Mouse (Mus musculus) lung, postnatal 0 days (tissue): ENCODE data around the gene Vegfb. TPM values are rescaled to one million over a fixed set of nuclear protein-coding genes. Genes with fewer than 3 reads are reported as not detected.

ENCODE experiments used
- ATAC-seq: fragments of 200-750 bp; cut with Nextera tagmentation; 2 replicates; pipeline ENCODE4 v1.8.0; 2017; ENCODE audit warnings: moderate library complexity
- DNase-seq: peaks from one replicate; pipeline ENCODE4 v3.0.0-alpha.2; 2016; ENCODE audit warnings: low spot score
- H3K27ac ChIP-seq: fragments of 300-500 bp; sonication (generic); 2 replicates; pipeline ENCODE4 v1.5.1; 2014; ENCODE audit warnings: antibody characterized with exemption, mild to moderate bottlenecking, low read length, mixed read lengths
- H3K27me3 ChIP-seq: fragments of 300-500 bp; sonication (generic); replicated peaks from 2 replicates; pipeline ENCODE4 v1.6.1; 2014; ENCODE audit warnings: low read length, mixed read lengths; ENCODE audit not compliant: insufficient read depth
- H3K36me3 ChIP-seq: fragments of 300-500 bp; sonication (generic); 2 replicates; pipeline ENCODE4 v1.6.1; 2014; ENCODE audit warnings: low read length, mixed read lengths; ENCODE audit not compliant: insufficient read depth
- H3K4me1 ChIP-seq: fragments of 300-500 bp; sonication (generic); 2 replicates; pipeline ENCODE4 v1.6.1; 2014; ENCODE audit warnings: antibody characterized with exemption, low read depth, low read length, mixed read lengths; ENCODE audit not compliant: insufficient read depth
- H3K4me2 ChIP-seq: fragments of 300-500 bp; sonication (generic); replicated peaks from 2 replicates; pipeline ENCODE4 v1.6.1; 2014; ENCODE audit warnings: low read depth, mild to moderate bottlenecking, low read length, moderate library complexity, mixed read lengths
- H3K4me3 ChIP-seq: fragments of 300-500 bp; sonication (generic); 2 replicates; pipeline ENCODE4 v1.5.1; 2014; ENCODE audit warnings: low read depth, low read length
- H3K9ac ChIP-seq: fragments of 300-500 bp; sonication (generic); replicated peaks from 2 replicates; pipeline ENCODE4 v1.6.1; 2014; ENCODE audit warnings: low read depth, mild to moderate bottlenecking
- H3K9me3 ChIP-seq: fragments of 300-500 bp; sonication (generic); 2 replicates; pipeline ENCODE4 v1.6.1; 2016; ENCODE audit warnings: low read length, mixed read lengths
- CTCF ChIP-seq: IDR thresholded peaks from 2 replicates; pipeline ENCODE4 v1.5.1; 2016; ENCODE audit warnings: antibody characterized with exemption, mild to moderate bottlenecking
- EP300 ChIP-seq: IDR thresholded peaks from 2 replicates; pipeline ENCODE4 v1.6.1; 2016; ENCODE audit warnings: antibody characterized with exemption, mild to moderate bottlenecking, control low read depth
- WGBS: fragments of 180-500 bp; shearing (Covaris S2); extraction: QIAGEN DNeasy Blood & Tissue Kit; methylation state at CpG from one replicate; pipeline ENCODE4 v1.1.7; 2014; 5-methylcytosine and 5-hydroxymethylcytosine counted together
- polyA plus RNA-seq: library from polyadenylated mRNA; unstranded; fragments of >200 nt; fragmentation: Nextera tagmentation; extraction: Ambion mirVana; gene quantifications from 2 replicates; pipeline ENCODE4 v1.2.1, GENCODE M21; 2015

The Vegfb gene
- polyA plus RNA-seq, 1 experiment from 2014 or later, result 27.1 TPM

DNA sequence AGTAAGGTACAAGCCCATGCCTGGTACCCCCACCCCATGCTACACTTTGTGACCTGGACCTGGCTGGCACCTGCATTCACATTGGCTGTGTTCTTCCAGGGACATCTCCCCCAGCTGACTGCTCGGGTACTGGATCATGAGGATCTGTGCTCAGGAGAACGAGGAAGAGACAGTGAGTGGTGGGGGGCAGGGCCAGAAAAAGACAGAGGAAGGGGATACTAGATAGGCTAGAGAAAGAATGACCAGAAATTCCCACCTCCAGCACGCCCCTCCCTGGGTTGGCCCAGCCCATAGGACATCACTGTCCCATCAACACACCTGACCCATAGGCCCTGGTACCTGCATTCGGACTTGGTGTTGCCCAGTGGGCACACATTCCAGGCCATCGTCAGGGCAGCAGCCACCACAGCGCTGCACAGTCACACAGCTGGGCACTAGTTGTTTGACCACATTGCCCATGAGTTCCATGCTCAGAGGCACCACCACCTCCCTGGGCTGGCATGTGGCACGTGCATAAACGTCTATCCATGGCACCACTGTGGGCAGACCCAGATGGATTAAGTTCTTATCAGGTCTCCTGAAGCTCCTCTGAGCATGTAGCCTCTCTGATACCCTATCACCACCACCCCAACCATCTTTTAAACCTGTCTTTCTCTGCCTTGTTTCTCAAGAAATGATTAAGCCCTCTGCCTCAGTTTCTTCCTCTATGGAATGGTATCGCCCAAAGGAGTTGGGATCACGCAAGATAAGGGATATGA is 1.3 kb downstream of the Vegfb start:
- Histone ChIP-seq H3K36me3 (no peaks in the 10 kb centered on the region), H3K4me3 (no peak overlapping the region), H3K4me1 (peaks cover 1% of the 10 kb centered on the region), H3K27ac (no peak overlapping the region), H3K9me3 (no peaks in the 10 kb centered on the region), H3K27me3 (no peaks in the 10 kb centered on the region), H3K4me2 (peak overlapping the region; percentile 98; the same call in 1 of the 2 replicates), H3K9ac (no peak overlapping the region)
- 77% methylated on average over 10 of the region's 10 CpGs for WGBS
- ATAC-seq (no peak), DNase-seq (no peak)
- no peak for TF ChIP-seq CTCF
- TF ChIP-seq EP300, result no peak

DNA sequence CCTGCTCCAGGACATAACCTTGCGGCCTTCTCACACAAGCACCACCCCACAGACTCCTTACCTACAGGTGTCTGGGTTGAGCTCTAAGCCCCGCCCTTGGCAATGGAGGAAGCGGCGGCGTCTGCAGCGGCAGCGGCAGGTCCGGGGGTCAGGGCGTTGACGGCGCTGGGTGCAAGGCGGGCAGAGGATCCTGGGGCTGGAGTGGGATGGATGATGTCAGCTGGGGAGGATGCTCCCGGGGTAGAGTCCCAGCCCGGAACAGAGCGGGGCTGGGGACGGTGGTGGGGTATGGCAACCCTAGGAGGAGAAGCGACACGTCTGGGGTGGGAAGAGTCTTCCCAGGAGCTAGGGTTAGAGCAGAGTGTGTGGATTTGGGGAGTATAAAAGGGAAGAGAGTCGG is 2.2 kb downstream of the Vegfb start:
- Histone ChIP-seq H3K4me2 (no peak overlapping the region), H3K9ac (no peak overlapping the region), H3K27ac (no peak overlapping the region), H3K9me3 (no peaks in the 10 kb centered on the region), H3K4me3 (no peak overlapping the region), H3K4me1 (peaks cover 5% of the 10 kb centered on the region), H3K27me3 (no peaks in the 10 kb centered on the region), H3K36me3 (no peaks in the 10 kb centered on the region)
- DNase-seq (no peak), ATAC-seq (no peak)
- 87% methylated on average over 19 of the region's 19 CpGs for WGBS
- no peak for TF ChIP-seq CTCF
- no peak for TF ChIP-seq EP300

DNA sequence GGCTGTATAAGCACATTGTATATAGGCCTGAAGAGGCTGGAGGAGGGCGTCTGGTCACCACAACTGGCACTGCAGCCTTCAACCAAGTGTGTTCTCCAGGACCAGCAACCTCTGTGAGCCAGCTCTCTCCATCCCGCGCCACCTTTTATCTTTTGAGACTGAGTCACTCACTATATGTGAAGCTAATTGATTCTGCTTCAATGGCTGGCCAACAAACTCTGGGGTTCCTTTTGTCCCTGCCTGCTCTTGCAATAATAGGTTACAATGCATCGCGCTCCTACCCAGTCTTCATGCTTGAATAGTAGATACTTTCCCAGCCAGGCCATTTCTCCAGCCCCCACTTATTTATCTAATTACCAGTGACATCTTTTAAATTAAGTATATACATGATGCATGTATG is 3.8 kb downstream of the Vegfb start:
- 92% methylated on average over 5 of the region's 5 CpGs for WGBS
- Histone ChIP-seq H3K9ac (no peak overlapping the region), H3K4me3 (no peak overlapping the region), H3K27ac (no peak overlapping the region), H3K36me3 (no peaks in the 10 kb centered on the region), H3K4me1 (peaks cover 5% of the 10 kb centered on the region), H3K4me2 (no peak overlapping the region), H3K9me3 (no peaks in the 10 kb centered on the region), H3K27me3 (no peaks in the 10 kb centered on the region)
- ATAC-seq (no peak), DNase-seq (no peak)
- TF ChIP-seq EP300 (no peak), CTCF (no peak)

DNA sequence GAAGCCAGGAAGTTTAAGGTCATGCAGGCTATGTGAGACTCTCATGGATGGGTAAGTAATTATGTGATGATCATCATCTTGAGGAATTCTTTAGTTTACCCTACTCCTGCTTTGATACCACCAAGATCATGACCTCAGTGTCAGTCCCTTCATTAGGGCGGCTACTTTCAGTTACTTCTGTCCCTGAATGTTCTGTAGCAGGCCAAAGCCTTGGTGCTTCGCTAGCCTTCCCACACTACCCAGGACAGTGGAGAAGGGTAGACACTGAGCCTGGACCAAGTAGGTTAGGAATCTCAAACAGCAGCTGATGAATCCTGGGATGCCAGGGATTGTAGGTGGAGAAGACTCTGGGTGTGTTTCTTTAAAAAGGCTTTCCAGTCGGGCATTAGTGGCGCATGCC is 6.0 kb downstream of the Vegfb start:
- TF ChIP-seq CTCF (no peak), EP300 (no peak)
- WGBS, result 89% methylated on average over 4 of the region's 4 CpGs
- ATAC-seq, result no peak
- H3K9me3 ChIP-seq, result no peaks in the 10 kb centered on the region
- no peak overlapping the region for H3K4me3 ChIP-seq
- H3K27me3 ChIP-seq, result no peaks in the 10 kb centered on the region
- no peaks in the 10 kb centered on the region for H3K36me3 ChIP-seq
- no peak for DNase-seq
- 0 out of 2 replicates have a peak overlapping the region, but pooled peaks have one; percentile 90 for H3K27ac ChIP-seq
- no peak overlapping the region; the same call in 1 of the 2 replicates for H3K4me2 ChIP-seq
- no peak overlapping the region for H3K9ac ChIP-seq
- H3K4me1 ChIP-seq, result peaks cover 8% of the 10 kb centered on the region

DNA sequence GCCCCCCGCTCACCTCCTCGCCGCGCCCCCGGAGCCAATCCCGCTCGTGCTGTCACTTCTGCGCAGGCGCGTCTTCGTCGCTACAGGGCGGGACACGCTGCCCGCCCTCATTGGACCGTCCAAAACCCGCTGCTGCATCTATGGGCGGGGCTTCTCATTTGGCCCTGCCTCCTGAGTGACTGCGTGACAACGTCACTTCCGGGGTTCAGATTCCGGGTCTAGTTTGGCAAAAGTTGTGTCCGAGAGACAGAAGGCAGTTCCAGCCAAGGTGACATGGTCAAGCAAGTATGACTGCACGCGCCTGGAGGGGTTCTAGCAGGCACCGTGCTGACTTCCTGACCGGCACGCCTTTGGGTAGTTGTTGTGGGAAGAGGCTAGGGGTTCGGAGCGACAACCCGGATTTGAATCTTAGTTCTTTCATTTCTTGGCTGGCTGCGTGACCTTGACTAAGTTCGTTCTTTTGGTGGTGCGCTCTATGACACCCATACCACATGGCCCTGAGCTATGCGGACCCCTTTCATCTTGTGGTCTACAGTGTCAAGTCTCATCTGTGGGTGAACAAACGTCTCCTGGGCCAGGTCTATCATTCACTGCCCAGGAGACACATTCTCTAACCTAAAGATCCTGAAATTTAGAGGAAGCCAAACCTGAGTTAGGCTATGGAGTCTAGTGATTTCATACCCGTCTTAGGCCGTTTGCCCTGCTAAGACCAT is 6.9 kb downstream of the Vegfb start, which contains the start of gene Fkbp2:
Gene Fkbp2 (minus strand): TSS at position 121 of the 713 bp plus-strand sequence.
- WGBS, result under 1% methylated on average over 36 of the region's 38 CpGs
- TF ChIP-seq CTCF (no peak), EP300 (no peak)
- no peaks in the 10 kb centered on the region for H3K36me3 ChIP-seq

DNA sequence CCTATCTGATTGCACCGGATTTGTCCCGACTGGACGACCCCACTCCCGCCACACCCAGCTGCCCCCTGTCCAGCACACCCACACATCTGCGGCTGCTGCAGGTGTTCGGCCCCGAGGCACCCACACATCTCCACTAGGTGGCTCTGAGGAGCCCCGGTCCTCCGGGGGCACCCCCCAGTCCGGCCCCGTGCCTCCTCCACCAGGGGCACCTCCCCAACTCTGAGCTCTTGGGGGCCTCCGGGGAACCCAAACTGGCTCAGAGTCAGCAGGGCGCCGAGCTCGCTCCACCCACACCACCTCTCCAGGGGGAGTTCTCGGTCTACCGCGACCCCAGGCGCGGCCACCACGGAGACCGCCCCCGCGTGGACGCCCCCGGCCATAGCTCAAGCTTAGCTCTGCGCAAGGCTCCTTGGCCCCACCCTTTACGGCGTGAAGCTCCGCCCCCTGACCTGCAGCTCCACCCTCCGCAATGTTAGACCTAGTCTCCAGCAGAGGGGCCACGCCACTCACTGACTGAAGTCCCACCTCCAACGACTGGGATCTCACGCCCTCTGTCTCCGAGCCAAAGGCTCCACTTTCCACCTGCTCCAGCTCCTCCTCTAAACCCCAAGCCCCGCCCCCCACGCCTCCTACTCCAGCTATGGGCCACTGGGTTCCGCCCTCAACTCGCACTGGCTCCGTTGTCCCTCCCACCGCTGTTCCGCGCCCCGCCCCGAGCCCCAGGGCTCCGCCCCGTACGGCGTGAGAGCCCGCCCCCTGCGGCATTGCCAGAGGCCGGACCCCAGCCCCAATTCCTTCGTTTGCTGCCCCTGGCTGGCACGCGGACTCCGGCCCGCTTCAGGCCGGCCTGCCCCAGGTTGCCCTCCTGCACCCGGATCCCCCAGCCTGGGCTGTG is 7.7 kb downstream of the Vegfb start:
- H3K27ac ChIP-seq, result peak overlapping the region; percentile 90

More for the DNA sequence above, 6.9 kb downstream of the Vegfb start, which contains the start of gene Fkbp2:
- no peaks in the 10 kb centered on the region for H3K27me3 ChIP-seq
- peak within 1 kb of the TSS; percentile 53 for H3K4me3 ChIP-seq
- peak within 1 kb of the TSS; percentile 60 for H3K9ac ChIP-seq
- H3K4me2 ChIP-seq, result peak within 1 kb of the TSS; percentile 75
- ATAC-seq (peak; percentile 88), DNase-seq (peak; percentile 99)
- peak within 1 kb of the TSS; percentile 90 for H3K27ac ChIP-seq
- peaks cover 16% of the 10 kb centered on the region for H3K4me1 ChIP-seq
- H3K9me3 ChIP-seq, result no peaks in the 10 kb centered on the region

More for the DNA sequence above, 7.7 kb downstream of the Vegfb start:
- no peaks in the 10 kb centered on the region for H3K9me3 ChIP-seq
- peak; percentile 100 for DNase-seq
- under 1% methylated on average over 55 of the region's 59 CpGs for WGBS
- peak overlapping the region; percentile 53 for H3K4me3 ChIP-seq
- H3K27me3 ChIP-seq, result no peaks in the 10 kb centered on the region
- peaks cover 16% of the 10 kb centered on the region for H3K4me1 ChIP-seq
- TF ChIP-seq CTCF (peak; percentile 77), EP300 (no peak)
- H3K4me2 ChIP-seq, result peak overlapping the region; percentile 75
- H3K36me3 ChIP-seq, result no peaks in the 10 kb centered on the region
- peak overlapping the region; percentile 6; the same call in 1 of the 2 replicates for H3K9ac ChIP-seq
- peak; percentile 92 for ATAC-seq
